Mouse (Mus musculus) ES-E14 (cell line): ENCODE measurements around the gene Sephs1. TPM values are rescaled to one million over a fixed set of nuclear protein-coding genes. Genes with fewer than 3 reads are reported as not detected.
A peak's percentile ranks its signal among the peaks of the same experiment; 100 is the strongest.

Experiments used
- DNase-seq: peaks from one replicate; pipeline ENCODE4 v3.0.0-alpha.2; 2013; ENCODE audit warnings: low read depth, low spot score
- H3K27ac ChIP-seq: 2 replicates; pipeline ENCODE4 v1.5.1; 2012; ENCODE audit warnings: low read depth, mild to moderate bottlenecking, low read length, moderate library complexity, mixed read lengths; ENCODE audit not compliant: poor library complexity, insufficient read depth, severe bottlenecking
- H3K36me3 ChIP-seq: 2 replicates; pipeline ENCODE4 v1.6.1; 2012; ENCODE audit warnings: mild to moderate bottlenecking, low read length, moderate library complexity, mixed read lengths; ENCODE audit not compliant: control insufficient read depth, poor library complexity, insufficient read depth, severe bottlenecking
- H3K4me1 ChIP-seq, 2 experiments: fragments of 150-350 bp in 1 of 2; sonication (generic) in 1 of 2; 2 replicates each; pipeline ENCODE4 v1.6.1; 2012; ENCODE audit warnings: low read length in 2 of 2, mild to moderate bottlenecking in 1 of 2, mixed read lengths in 1 of 2; ENCODE audit not compliant: control insufficient read depth in 2 of 2, insufficient read depth in 2 of 2, poor library complexity in 1 of 2
- H3K4me3 ChIP-seq, 2 experiments: fragments of 150-350 bp in 1 of 2; sonication (generic) in 1 of 2; 2 replicates each; pipeline ENCODE4 v1.5.1; 2012; ENCODE audit warnings: low read length in 2 of 2, low read depth in 1 of 2, mild to moderate bottlenecking in 1 of 2, mixed read lengths in 1 of 2; ENCODE audit not compliant: insufficient read depth in 1 of 2, poor library complexity in 1 of 2, severe bottlenecking in 1 of 2
- H3K9ac ChIP-seq: 2 replicates; pipeline ENCODE4 v1.6.1; 2012; ENCODE audit warnings: low read depth, mild to moderate bottlenecking, low read length, mixed read lengths; ENCODE audit not compliant: poor library complexity, insufficient read depth, severe bottlenecking
- H3K9me3 ChIP-seq: fragments of 150-350 bp; sonication (generic); 2 replicates; pipeline ENCODE4 v1.6.1; 2012; ENCODE audit warnings: low read depth, mild to moderate bottlenecking, low read length; ENCODE audit not compliant: control insufficient read depth, insufficient read depth
- CHD2 ChIP-seq: IDR thresholded peaks from 2 replicates; pipeline ENCODE4 v1.6.1; 2014; ENCODE audit warnings: mild to moderate bottlenecking, low read depth, low read length, inconsistent platforms
- HCFC1 ChIP-seq: IDR thresholded peaks from 2 replicates; pipeline ENCODE4 v1.6.1; 2012; ENCODE audit warnings: low read length, inconsistent platforms, borderline replicate concordance; ENCODE audit not compliant: insufficient read depth
- MAFK ChIP-seq: IDR thresholded peaks from 2 replicates; pipeline ENCODE4 v1.6.1; 2014; ENCODE audit warnings: mild to moderate bottlenecking, low read depth, low read length, inconsistent platforms; ENCODE audit not compliant: insufficient read depth
- ZC3H11A ChIP-seq: IDR thresholded peaks from 2 replicates; pipeline ENCODE4 v1.6.1; 2012; ENCODE audit warnings: low read depth, mild to moderate bottlenecking, inconsistent platforms, low read length, borderline replicate concordance
- ZNF384 ChIP-seq: IDR thresholded peaks from 2 replicates; pipeline ENCODE4 v1.6.1; 2012; ENCODE audit warnings: low read depth, low read length, inconsistent platforms
- in situ Hi-C, 2 experiments: fragments of 600-800 bp; cut with MboI; formaldehyde crosslinking; loops; one replicate each; pipeline ENCODE4 v1.15.1; 2025; ENCODE audit warnings: low sequenced_read_pairs in 2 of 2, inconsistent platforms in 1 of 2; ENCODE audit not compliant: unreplicated experiment in 2 of 2
- total RNA-seq: library from RNA; depleted of rRNA; stranded (reverse); fragments of 300-350 nt; gene quantifications from 2 replicates; pipeline ENCODE4 v1.2.3, GENCODE M21; 2012

The Sephs1 gene
- total RNA-seq, 1 experiment = 39.5 TPM

- Histone ChIP-seq H3K36me3 (no peaks in the 10 kb centered on the region), H3K4me3 (no peak overlapping the region), H3K9ac (no peak overlapping the region), H3K4me1 (no peaks in the 10 kb centered on the region), H3K27ac (no peak overlapping the region), H3K9me3 (no peaks in the 10 kb centered on the region)
- DNase-seq = no peak
- in situ Hi-C loops = loop anchor here (25.0 kb wide), 2 partner anchors 196 to 346 kb away; partner anchors contain the start of gene Prpf18 (in 1 of the 2)
- TF ChIP-seq ZNF384 (no peak), CHD2 (no peak), HCFC1 (no peak), MAFK (no peak), ZC3H11A (no peak)
Measured at GRCm38 (mm10) chr2:4858161-4858560, 23.2 kb upstream of the Sephs1 start.

GRCm38 (mm10) chr2:4864008-4864816, 17.2 kb upstream of the Sephs1 start:
- 0 out of 2 replicates have a peak, but pooled peaks have one; percentile 32 for TF ChIP-seq MAFK
- TF ChIP-seq HCFC1 = no peak
- TF ChIP-seq CHD2 = no peak
- no peak for TF ChIP-seq ZNF384
- TF ChIP-seq ZC3H11A = peak; percentile 97
- in situ Hi-C loops = loop anchor here (25.0 kb wide), 2 partner anchors 202 to 352 kb away; partner anchors contain the start of gene Prpf18 (in 1 of the 2)
- H3K4me3 ChIP-seq = no peak overlapping the region
- H3K36me3 ChIP-seq = no peaks in the 10 kb centered on the region
- DNase-seq = peak; percentile 53
- H3K4me1 ChIP-seq = peaks cover 0 to 2% of the 10 kb centered on the region in 2 experiments; a peak in 1 of 4 replicates
- H3K9me3 ChIP-seq = no peaks in the 10 kb centered on the region
- H3K27ac ChIP-seq = no peak overlapping the region
- H3K9ac ChIP-seq = no peak overlapping the region

GRCm38 (mm10) chr2:4864817-4865296, 16.5 kb upstream of the Sephs1 start:
- TF ChIP-seq ZNF384 (no peak), MAFK (no peak), CHD2 (no peak), ZC3H11A (no peak), HCFC1 (no peak)
- Histone ChIP-seq H3K4me1 (peaks cover 0 to 2% of the 10 kb centered on the region in 2 experiments; a peak in 1 of 4 replicates), H3K36me3 (no peaks in the 10 kb centered on the region), H3K9me3 (no peaks in the 10 kb centered on the region), H3K27ac (no peak overlapping the region), H3K4me3 (no peak overlapping the region), H3K9ac (no peak overlapping the region)
- DNase-seq = no peak
- in situ Hi-C loops = loop anchor here (5.0 to 25.0 kb wide), 3 partner anchors 203 to 368 kb away; partner anchors contain the start of gene Prpf18 (in 1 of the 2)

GRCm38 (mm10) chr2:4868028-4868725, 13.2 kb upstream of the Sephs1 start:
- in situ Hi-C loops = loop anchor here (5.0 to 25.0 kb wide), 3 partner anchors 206 to 371 kb away; partner anchors contain the start of gene Prpf18 (in 1 of the 2)
- no peak overlapping the region for H3K4me3 ChIP-seq
- no peak overlapping the region for H3K27ac ChIP-seq
- H3K4me1 ChIP-seq = peaks cover 0 to 2% of the 10 kb centered on the region in 2 experiments; a peak in 1 of 4 replicates
- DNase-seq = no peak
- no peak overlapping the region for H3K9ac ChIP-seq
- no peak for TF ChIP-seq MAFK
- TF ChIP-seq ZNF384 = no peak
- no peak for TF ChIP-seq HCFC1
- TF ChIP-seq CHD2 = no peak
- TF ChIP-seq ZC3H11A = no peak
- no peaks in the 10 kb centered on the region for H3K9me3 ChIP-seq
- H3K36me3 ChIP-seq = no peaks in the 10 kb centered on the region
